Mouse (Mus musculus) intestine, embryonic 16.5 days (tissue): ENCODE measurements at regions not wholly inside any gene's neighbourhood (a gene's known extent, or its start where the extent isn't known, plus 50 kb on each side); places are given as distances from the start of the nearest gene placed in this dataset.

Source experiments
- ATAC-seq: fragments of 200-750 bp; cut with Nextera tagmentation; 2 replicates; pipeline ENCODE4 v1.8.0; 2017; ENCODE audit warnings: moderate TSS enrichment, moderate library complexity
- H3K27ac ChIP-seq: fragments of 300-500 bp; sonication (generic); 2 replicates; pipeline ENCODE4 v1.5.1; 2014; ENCODE audit warnings: mild to moderate bottlenecking, low read length
- H3K27me3 ChIP-seq: fragments of 300-500 bp; sonication (generic); replicated peaks from 2 replicates; pipeline ENCODE4 v1.6.1; 2014; ENCODE audit warnings: low read length, control low read depth, mixed read lengths; ENCODE audit not compliant: control insufficient read depth, insufficient read depth
- H3K36me3 ChIP-seq: fragments of 300-500 bp; sonication (generic); 2 replicates; pipeline ENCODE4 v1.6.1; 2014; ENCODE audit warnings: low read length, control low read depth; ENCODE audit not compliant: control insufficient read depth, insufficient read depth
- H3K4me1 ChIP-seq: fragments of 300-500 bp; sonication (generic); 2 replicates; pipeline ENCODE4 v1.6.1; 2014; ENCODE audit warnings: low read length, control low read depth, mixed read lengths; ENCODE audit not compliant: control insufficient read depth, insufficient read depth
- H3K4me2 ChIP-seq: fragments of 300-500 bp; sonication (generic); 2 replicates; pipeline ENCODE4 v1.6.1; 2014; ENCODE audit warnings: low read depth, low read length, control low read depth
- H3K4me3 ChIP-seq: fragments of 300-500 bp; sonication (generic); 2 replicates; pipeline ENCODE4 v1.5.1; 2014; ENCODE audit warnings: mild to moderate bottlenecking, low read length
- H3K9ac ChIP-seq: fragments of 300-500 bp; sonication (generic); 2 replicates; pipeline ENCODE4 v1.6.1; 2014; ENCODE audit warnings: low read depth, low read length
- H3K9me3 ChIP-seq: fragments of 300-500 bp; sonication (generic); 2 replicates; pipeline ENCODE4 v1.6.1; 2016; ENCODE audit warnings: low read length, control low read depth; ENCODE audit not compliant: control insufficient read depth
- WGBS: fragments of 180-500 bp; shearing (Covaris S2); extraction: QIAGEN DNeasy Blood & Tissue Kit; methylation state at CpG from one replicate; pipeline ENCODE4 v1.1.7; 2014; 5-methylcytosine and 5-hydroxymethylcytosine counted together

GRCm38 (mm10) chr5:133106691-133107354 is 563.7 kb upstream of the Auts2 start:
- Histone ChIP-seq H3K36me3 (no peaks in the 10 kb centered on the region), H3K4me2 (no peak overlapping the region), H3K4me3 (no peak overlapping the region), H3K27ac (no peak overlapping the region), H3K9me3 (no peaks in the 10 kb centered on the region), H3K27me3 (no peaks in the 10 kb centered on the region), H3K4me1 (peaks cover 2% of the 10 kb centered on the region; the same call in 1 of the 2 replicates), H3K9ac (no peak overlapping the region)
- peak; percentile 46 for ATAC-seq
- 37% methylated on average over 8 of the region's 8 CpGs for WGBS

GRCm38 (mm10) chr5:133096340-133096739 is 553.2 kb upstream of the Auts2 start:
- no peak overlapping the region for H3K4me3 ChIP-seq
- H3K27ac ChIP-seq: no peak overlapping the region
- H3K4me2 ChIP-seq: no peak overlapping the region
- no peak overlapping the region for H3K9ac ChIP-seq
- H3K36me3 ChIP-seq: no peaks in the 10 kb centered on the region
- no peaks in the 10 kb centered on the region for H3K27me3 ChIP-seq
- 49% methylated on average over 1 of the region's 1 CpGs for WGBS
- H3K9me3 ChIP-seq: no peaks in the 10 kb centered on the region
- H3K4me1 ChIP-seq: no peaks in the 10 kb centered on the region
- no peak for ATAC-seq

- Histone ChIP-seq H3K4me3 (no peak overlapping the region), H3K4me2 (no peak overlapping the region), H3K36me3 (no peaks in the 10 kb centered on the region), H3K27ac (no peak overlapping the region), H3K9ac (no peak overlapping the region), H3K27me3 (no peaks in the 10 kb centered on the region), H3K9me3 (no peaks in the 10 kb centered on the region), H3K4me1 (no peaks in the 10 kb centered on the region)
- 63% methylated on average over 1 of the region's 1 CpGs for WGBS
- no peak for ATAC-seq
Measured at GRCm38 (mm10) chr5:133084859-133085258, 541.7 kb upstream of the Auts2 start.

GRCm38 (mm10) chr5:133080751-133081150 is 537.6 kb upstream of the Auts2 start:
- no peaks in the 10 kb centered on the region for H3K9me3 ChIP-seq
- WGBS: 89% methylated on average over 2 of the region's 2 CpGs

GRCm38 (mm10) chr5:133078916-133079315 is 535.8 kb upstream of the Auts2 start:
- H3K36me3 ChIP-seq: no peaks in the 10 kb centered on the region
- H3K9ac ChIP-seq: no peak overlapping the region
- WGBS: 79% methylated on average over 3 of the region's 3 CpGs
- no peak overlapping the region for H3K4me3 ChIP-seq
- no peaks in the 10 kb centered on the region for H3K9me3 ChIP-seq
- H3K27me3 ChIP-seq: no peaks in the 10 kb centered on the region
- H3K27ac ChIP-seq: no peak overlapping the region
- no peak overlapping the region for H3K4me2 ChIP-seq
- ATAC-seq: no peak
- H3K4me1 ChIP-seq: no peaks in the 10 kb centered on the region

More at GRCm38 (mm10) chr5:133080751-133081150, 537.6 kb upstream of the Auts2 start:
- no peaks in the 10 kb centered on the region for H3K27me3 ChIP-seq
- H3K4me1 ChIP-seq: no peaks in the 10 kb centered on the region
- H3K36me3 ChIP-seq: no peaks in the 10 kb centered on the region
- no peak overlapping the region for H3K9ac ChIP-seq
- no peak overlapping the region for H3K4me3 ChIP-seq
- no peak for ATAC-seq
- H3K27ac ChIP-seq: no peak overlapping the region
- H3K4me2 ChIP-seq: no peak overlapping the region

GRCm38 (mm10) chr5:133078390-133078789 is 535.2 kb upstream of the Auts2 start:
- Histone ChIP-seq H3K36me3 (no peaks in the 10 kb centered on the region), H3K4me1 (no peaks in the 10 kb centered on the region), H3K27ac (no peak overlapping the region), H3K4me3 (no peak overlapping the region), H3K9ac (no peak overlapping the region), H3K9me3 (no peaks in the 10 kb centered on the region), H3K4me2 (no peak overlapping the region), H3K27me3 (no peaks in the 10 kb centered on the region)
- WGBS: 71% methylated on average over 4 of the region's 4 CpGs
- no peak for ATAC-seq

- no peaks in the 10 kb centered on the region for H3K9me3 ChIP-seq
- H3K4me2 ChIP-seq: no peak overlapping the region
- H3K27me3 ChIP-seq: no peaks in the 10 kb centered on the region
- H3K4me1 ChIP-seq: no peaks in the 10 kb centered on the region
- WGBS: 35% methylated on average over 2 of the region's 2 CpGs
- no peaks in the 10 kb centered on the region for H3K36me3 ChIP-seq
- peak; percentile 31; the same call in 1 of the 2 replicates for ATAC-seq
- no peak overlapping the region for H3K27ac ChIP-seq
- no peak overlapping the region for H3K4me3 ChIP-seq
- H3K9ac ChIP-seq: no peak overlapping the region
Measured at GRCm38 (mm10) chr5:133073317-133073716, 530.2 kb upstream of the Auts2 start.

GRCm38 (mm10) chr5:133070141-133070540 is 527.0 kb upstream of the Auts2 start:
- H3K4me2 ChIP-seq: no peak overlapping the region
- no peaks in the 10 kb centered on the region for H3K9me3 ChIP-seq
- H3K4me1 ChIP-seq: no peaks in the 10 kb centered on the region
- H3K27ac ChIP-seq: no peak overlapping the region
- H3K4me3 ChIP-seq: no peak overlapping the region
- no peaks in the 10 kb centered on the region for H3K36me3 ChIP-seq
- no peak overlapping the region for H3K9ac ChIP-seq
- ATAC-seq: no peak
- no peaks in the 10 kb centered on the region for H3K27me3 ChIP-seq

- ATAC-seq: no peak
- Histone ChIP-seq H3K4me3 (no peak overlapping the region), H3K9ac (no peak overlapping the region), H3K36me3 (no peaks in the 10 kb centered on the region), H3K27ac (no peak overlapping the region), H3K4me1 (no peaks in the 10 kb centered on the region), H3K9me3 (no peaks in the 10 kb centered on the region), H3K4me2 (no peak overlapping the region), H3K27me3 (no peaks in the 10 kb centered on the region)
- whole genome bisulfite sequencing: 72% methylated on average over 3 of the region's 3 CpGs
Measured at GRCm38 (mm10) chr5:133062481-133062880, 519.3 kb upstream of the Auts2 start.

- WGBS: 96% methylated on average over 4 of the region's 4 CpGs
- Histone ChIP-seq H3K9ac (no peak overlapping the region), H3K4me2 (no peak overlapping the region)
Measured at GRCm38 (mm10) chr5:133047456-133047855, 504.3 kb upstream of the Auts2 start.

More at GRCm38 (mm10) chr5:133047456-133047855, 504.3 kb upstream of the Auts2 start:
- H3K9me3 ChIP-seq: no peaks in the 10 kb centered on the region
- H3K27ac ChIP-seq: no peak overlapping the region
- H3K4me3 ChIP-seq: no peak overlapping the region
- no peaks in the 10 kb centered on the region for H3K4me1 ChIP-seq
- no peaks in the 10 kb centered on the region for H3K36me3 ChIP-seq
- no peak for ATAC-seq
- H3K27me3 ChIP-seq: no peaks in the 10 kb centered on the region
